Mouse (Mus musculus): ENCODE data around the gene Slc29a3.

The Slc29a3 gene

GRCm38 (mm10) chr10:60743681-60744080 lies 8.9 kb downstream of the Slc29a3 start:
- TF ChIP-seq GATA4 (IDR thresholded peaks at IDR 0.05; ENCODE audit: insufficient replicate concordance, low read length), result no peak

GRCm38 (mm10) chr10:60742942-60743341 lies 9.7 kb downstream of the Slc29a3 start:
- no peak for TF ChIP-seq GATA4 (IDR thresholded peaks at IDR 0.05; ENCODE audit: insufficient replicate concordance, low read length)

- TF ChIP-seq GATA4 (IDR thresholded peaks at IDR 0.05; ENCODE audit: insufficient replicate concordance, low read length), result no peak
These were observed 11.2 kb downstream of the Slc29a3 start for GRCm38 (mm10) chr10:60741435-60741834.

- TF ChIP-seq GATA4 (IDR thresholded peaks at IDR 0.05; ENCODE audit: insufficient replicate concordance, low read length), result no peak
These were observed 12.8 kb downstream of the Slc29a3 start for GRCm38 (mm10) chr10:60739619-60740363.

GRCm38 (mm10) chr10:60737886-60738640 lies 14.5 kb downstream of the Slc29a3 start:
- TF ChIP-seq GATA4 (IDR thresholded peaks at IDR 0.05; ENCODE audit: insufficient replicate concordance, low read length), result no peak

DNA sequence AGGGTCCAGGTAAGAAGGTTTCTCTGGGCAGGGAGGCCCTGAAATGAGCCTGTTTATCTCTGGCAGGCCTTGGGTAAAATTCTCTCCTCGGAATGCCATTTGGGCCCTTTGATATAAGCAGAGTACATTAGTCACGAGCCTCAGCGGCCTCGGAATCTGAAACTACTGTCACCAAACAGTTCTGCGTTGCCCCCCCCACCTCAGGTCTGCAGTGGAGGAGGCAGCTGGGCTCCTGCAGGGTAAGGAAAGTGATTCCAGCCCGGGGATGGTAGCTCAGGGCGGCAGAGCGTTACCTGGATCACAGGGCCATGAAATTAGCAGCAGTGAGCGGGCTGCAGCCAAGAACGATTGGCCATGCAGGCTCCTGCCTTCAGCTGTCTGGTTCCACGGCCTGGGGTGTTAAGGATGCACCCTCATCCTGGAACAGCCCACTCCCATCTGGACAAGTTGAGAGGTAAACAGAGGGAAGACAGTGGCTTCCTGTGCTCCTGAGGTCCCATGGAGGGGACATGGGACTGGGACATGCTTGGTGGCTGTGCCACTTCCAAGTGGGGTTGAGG lies 15.3 kb downstream of the Slc29a3 start:
- TF ChIP-seq GATA4 (IDR thresholded peaks at IDR 0.05; ENCODE audit: insufficient replicate concordance, low read length), result no peak

GRCm38 (mm10) chr10:60735737-60736136 lies 16.9 kb downstream of the Slc29a3 start:
- TF ChIP-seq GATA4 (IDR thresholded peaks at IDR 0.05; ENCODE audit: insufficient replicate concordance, low read length), result no peak

DNA sequence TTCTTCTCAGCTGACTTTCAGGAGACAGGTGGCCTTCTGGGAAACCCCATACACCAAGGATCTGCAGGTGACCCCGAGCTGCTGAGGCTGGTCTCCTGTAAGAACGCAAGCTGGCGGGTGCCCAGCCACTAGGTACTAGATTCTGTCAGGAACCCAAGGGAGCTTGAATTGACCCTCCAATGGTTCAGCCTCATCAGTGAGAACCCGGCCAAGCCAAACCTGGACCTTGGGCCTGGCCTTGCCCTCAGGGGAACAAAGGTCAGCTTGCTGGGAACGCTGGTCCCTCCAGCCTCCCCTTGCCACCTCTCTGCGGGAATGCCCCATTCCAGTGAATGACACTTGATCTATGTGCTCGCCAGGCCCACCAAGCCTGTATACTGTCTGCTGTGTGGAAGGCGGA lies 19.1 kb downstream of the Slc29a3 start:
- TF ChIP-seq GATA4 (IDR thresholded peaks at IDR 0.05; ENCODE audit: insufficient replicate concordance, low read length), result no peak

DNA sequence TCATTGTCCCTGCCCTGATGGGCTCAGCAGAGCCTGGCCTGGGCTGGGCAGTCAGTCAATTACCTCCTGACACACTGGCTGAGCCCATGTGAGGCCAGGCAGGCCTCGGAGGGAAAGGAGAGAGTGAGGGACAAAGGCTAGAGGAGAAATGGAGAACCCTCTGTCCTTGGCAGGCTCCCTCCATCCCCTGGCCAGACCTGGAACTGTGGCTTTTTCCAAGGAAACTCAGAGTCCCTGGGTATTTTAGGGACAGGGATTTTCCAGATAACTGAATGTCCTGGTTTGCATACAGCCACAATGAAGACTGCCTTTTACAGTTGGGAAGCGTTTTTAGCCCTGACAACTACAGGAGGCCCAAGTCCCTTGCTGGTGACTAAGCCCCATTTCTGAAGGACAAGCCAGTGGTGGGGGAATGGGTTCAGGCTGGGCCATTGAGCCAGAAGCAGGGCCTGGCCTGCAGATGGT lies 20.2 kb downstream of the Slc29a3 start:
- TF ChIP-seq GATA4 (IDR thresholded peaks at IDR 0.05; ENCODE audit: insufficient replicate concordance, low read length), result no peak

GRCm38 (mm10) chr10:60731742-60732141 lies 20.9 kb downstream of the Slc29a3 start:
- no peak for TF ChIP-seq GATA4 (IDR thresholded peaks at IDR 0.05; ENCODE audit: insufficient replicate concordance, low read length)

- TF ChIP-seq GATA4 (IDR thresholded peaks at IDR 0.05; ENCODE audit: insufficient replicate concordance, low read length), result no peak
These were observed 25.3 kb downstream of the Slc29a3 start for GRCm38 (mm10) chr10:60727301-60727700.

DNA sequence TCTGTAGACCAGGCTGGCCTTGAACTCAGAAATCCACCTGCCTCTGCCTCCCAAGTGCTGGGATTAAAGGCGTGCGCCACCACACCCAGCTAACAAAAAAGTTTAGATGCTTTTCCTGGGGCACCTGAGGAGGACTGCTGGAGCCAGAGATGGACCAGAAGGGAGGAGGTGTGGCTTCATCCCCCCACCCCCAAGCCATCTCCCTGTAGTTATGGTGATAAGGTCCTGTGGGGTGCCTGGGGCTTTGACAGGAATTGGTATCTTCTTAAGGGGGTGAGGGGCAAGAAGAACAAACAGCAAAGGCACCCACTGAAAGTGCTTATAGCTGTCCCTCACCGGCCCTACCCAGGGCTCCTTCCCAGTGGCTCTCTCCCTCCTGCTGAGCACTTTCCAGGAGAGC lies 25.7 kb downstream of the Slc29a3 start:
- no peak for TF ChIP-seq GATA4 (IDR thresholded peaks at IDR 0.05; ENCODE audit: insufficient replicate concordance, low read length)

- no peak for TF ChIP-seq GATA4 (IDR thresholded peaks at IDR 0.05; ENCODE audit: insufficient replicate concordance, low read length)
These were observed 28.1 kb downstream of the Slc29a3 start for GRCm38 (mm10) chr10:60724496-60724895.

DNA sequence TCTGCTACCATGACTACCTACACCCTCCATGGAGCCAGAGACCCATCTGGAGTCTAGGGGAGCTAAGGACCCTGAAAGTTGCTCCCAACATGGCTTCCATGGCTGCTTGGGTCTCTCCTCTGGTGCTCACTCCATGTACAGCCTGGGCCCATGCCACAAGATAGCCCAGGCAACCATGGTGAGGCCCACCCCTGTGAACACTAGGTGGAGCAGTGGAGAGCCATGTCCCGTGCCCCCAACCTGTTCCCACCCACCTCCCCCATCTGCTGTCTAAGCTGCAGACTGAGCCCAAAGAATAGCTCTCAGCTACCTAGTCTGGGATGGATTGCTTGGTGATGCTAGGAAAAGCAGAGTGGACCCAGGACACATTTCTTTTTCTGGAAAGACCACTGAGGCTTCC lies 29.2 kb downstream of the Slc29a3 start:
- TF ChIP-seq GATA4 (IDR thresholded peaks at IDR 0.05; ENCODE audit: insufficient replicate concordance, low read length), result no peak

- TF ChIP-seq GATA4 (IDR thresholded peaks at IDR 0.05; ENCODE audit: insufficient replicate concordance, low read length), result no peak
These were observed 31.0 kb downstream of the Slc29a3 start for GRCm38 (mm10) chr10:60721640-60722039.

- TF ChIP-seq GATA4 (IDR thresholded peaks at IDR 0.05; ENCODE audit: insufficient replicate concordance, low read length), result no peak
These were observed 32.1 kb downstream of the Slc29a3 start for GRCm38 (mm10) chr10:60720461-60720860.

Measured in liver, adult (tissue).